Mouse (Mus musculus): Measurements from ENCODE around the gene Tesk1. TPM values are rescaled to one million over a fixed set of nuclear protein-coding genes. Genes with fewer than 3 reads are reported as not detected.
A peak's percentile ranks its signal among the peaks of the same experiment; 100 is the strongest.

The Tesk1 gene
- polyA plus RNA-seq, 1 experiment: 935 TPM

DNA sequence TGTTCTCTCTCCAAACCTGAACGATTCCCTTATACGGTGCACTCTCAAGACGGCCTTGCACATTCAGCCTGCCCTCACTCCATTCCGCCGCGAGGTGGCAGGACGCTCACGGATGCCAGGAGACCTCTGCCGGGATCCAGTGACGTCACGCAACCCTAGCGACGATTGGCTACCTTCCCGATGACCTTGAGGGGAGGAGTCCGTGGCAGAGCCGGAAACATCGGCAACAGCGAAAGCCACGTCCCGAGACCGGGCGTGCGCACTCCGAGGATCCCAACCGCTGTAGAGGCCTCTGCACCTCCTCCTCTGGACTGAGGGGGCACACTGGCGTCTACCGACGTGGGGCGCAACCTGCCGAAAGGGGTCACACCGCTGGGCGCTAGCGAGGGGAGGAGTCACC is 305 bp downstream of the Tesk1 start:
- H3K4me1 ChIP-seq (ENCODE audit: control insufficient read depth, insufficient read depth, low read length): peaks cover 10% of the 10 kb centered on the region
- peak overlapping the region; percentile 96 for H3K27ac ChIP-seq (ENCODE audit: control insufficient read depth, insufficient read depth, low read depth, low read length)
- no peaks in the 10 kb centered on the region for H3K27me3 ChIP-seq (ENCODE audit: control insufficient read depth, insufficient read depth, low read length)
- H3K4me3 ChIP-seq (ENCODE audit: control insufficient read depth, low read depth, low read length): peak overlapping the region; percentile 92
- TF ChIP-seq CTCF (IDR thresholded peaks at IDR 0.05; ENCODE audit: control insufficient read depth, insufficient read depth, insufficient replicate concordance, low read depth, low read length) (peak; percentile 94), POLR2A (IDR thresholded peaks at IDR 0.05; ENCODE audit: control insufficient read depth, low read depth, low read length) (peak; percentile 98)
- no peaks in the 10 kb centered on the region; the same call in 1 of the 2 replicates for H3K36me3 ChIP-seq (ENCODE audit: control insufficient read depth, insufficient read depth, low read length)

DNA sequence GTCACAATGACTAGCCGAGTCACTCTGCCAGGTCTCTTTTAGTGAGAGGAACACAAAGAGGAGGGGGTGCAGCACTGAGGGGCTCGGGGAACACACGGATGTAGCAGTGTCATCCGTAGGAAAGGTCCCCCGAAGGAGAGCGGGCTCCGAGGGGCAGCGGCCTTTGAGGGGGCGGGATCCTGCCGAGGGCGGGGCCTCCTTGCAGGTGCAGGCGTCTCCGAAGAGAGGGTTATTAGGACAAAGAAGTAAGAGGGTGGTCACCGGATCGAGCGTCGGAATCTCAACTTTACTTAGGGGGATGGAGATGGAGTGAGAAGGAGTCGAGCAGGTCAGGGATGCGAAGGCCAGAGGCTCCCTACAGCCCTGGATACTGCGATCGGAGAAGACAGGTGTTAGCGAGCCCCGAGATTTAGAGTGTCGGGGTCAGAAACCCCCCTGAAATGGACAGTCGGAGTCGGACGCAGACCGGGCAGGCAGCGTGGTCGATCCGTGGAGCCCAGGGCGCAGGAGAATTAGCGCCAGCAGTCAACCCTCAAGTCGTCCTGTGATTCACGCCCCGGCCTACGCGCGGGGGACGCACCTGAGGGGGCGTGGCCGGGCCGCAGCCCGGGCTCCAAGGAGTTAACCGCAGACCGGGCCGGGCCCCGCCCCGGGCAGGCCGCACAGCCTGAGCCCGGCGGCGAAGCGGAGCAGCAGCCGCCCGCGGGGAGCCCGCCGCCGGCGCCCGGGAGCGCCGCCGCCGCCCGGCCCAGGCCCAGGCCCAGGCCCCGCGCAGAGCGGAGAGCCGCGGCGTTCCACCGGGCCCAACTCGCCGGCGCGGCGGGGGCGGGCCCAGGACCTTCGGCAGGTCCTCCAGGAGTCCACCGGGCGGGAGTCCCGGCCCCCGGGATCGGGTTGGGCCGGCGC is 970 bp downstream of the Tesk1 start:
- H3K36me3 ChIP-seq (ENCODE audit: control insufficient read depth, insufficient read depth, low read length): no peaks in the 10 kb centered on the region; the same call in none of the 2 replicates
- H3K27me3 ChIP-seq (ENCODE audit: control insufficient read depth, insufficient read depth, low read length): no peaks in the 10 kb centered on the region
- H3K4me1 ChIP-seq (ENCODE audit: control insufficient read depth, insufficient read depth, low read length): peaks cover 10% of the 10 kb centered on the region
- H3K4me3 ChIP-seq (ENCODE audit: control insufficient read depth, low read depth, low read length): peak overlapping the region; percentile 92
- H3K27ac ChIP-seq (ENCODE audit: control insufficient read depth, insufficient read depth, low read depth, low read length): peak overlapping the region; percentile 96
- TF ChIP-seq CTCF (IDR thresholded peaks at IDR 0.05; ENCODE audit: control insufficient read depth, insufficient read depth, insufficient replicate concordance, low read depth, low read length) (no peak), POLR2A (IDR thresholded peaks at IDR 0.05; ENCODE audit: control insufficient read depth, low read depth, low read length) (peak; percentile 69; the same call in 1 of the 2 replicates)

DNA sequence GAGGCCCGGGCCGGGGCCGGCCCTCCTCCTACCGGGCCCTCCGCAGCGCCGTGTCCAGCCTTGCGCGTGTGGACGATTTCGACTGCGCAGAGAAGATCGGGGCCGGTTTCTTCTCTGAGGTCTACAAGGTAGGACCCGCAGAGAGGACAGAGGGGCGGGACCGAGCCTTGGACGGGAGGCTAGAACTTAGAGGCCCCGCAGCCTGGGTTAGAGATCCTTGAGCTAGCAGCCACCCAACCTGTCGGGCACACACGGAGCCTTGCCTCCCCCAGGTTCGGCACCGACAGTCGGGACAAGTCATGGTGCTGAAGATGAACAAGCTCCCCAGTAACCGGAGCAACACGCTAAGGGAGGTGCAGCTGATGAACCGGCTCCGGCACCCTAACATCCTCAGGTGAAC is 1.8 kb downstream of the Tesk1 start:
- TF ChIP-seq POLR2A (IDR thresholded peaks at IDR 0.05; ENCODE audit: control insufficient read depth, low read depth, low read length) (no peak), CTCF (IDR thresholded peaks at IDR 0.05; ENCODE audit: control insufficient read depth, insufficient read depth, insufficient replicate concordance, low read depth, low read length) (no peak)
- peaks cover 10% of the 10 kb centered on the region for H3K4me1 ChIP-seq (ENCODE audit: control insufficient read depth, insufficient read depth, low read length)
- H3K4me3 ChIP-seq (ENCODE audit: control insufficient read depth, low read depth, low read length): peak overlapping the region; percentile 92
- H3K36me3 ChIP-seq (ENCODE audit: control insufficient read depth, insufficient read depth, low read length): no peaks in the 10 kb centered on the region; the same call in none of the 2 replicates
- H3K27ac ChIP-seq (ENCODE audit: control insufficient read depth, insufficient read depth, low read depth, low read length): peak overlapping the region; percentile 96
- no peaks in the 10 kb centered on the region for H3K27me3 ChIP-seq (ENCODE audit: control insufficient read depth, insufficient read depth, low read length)

DNA sequence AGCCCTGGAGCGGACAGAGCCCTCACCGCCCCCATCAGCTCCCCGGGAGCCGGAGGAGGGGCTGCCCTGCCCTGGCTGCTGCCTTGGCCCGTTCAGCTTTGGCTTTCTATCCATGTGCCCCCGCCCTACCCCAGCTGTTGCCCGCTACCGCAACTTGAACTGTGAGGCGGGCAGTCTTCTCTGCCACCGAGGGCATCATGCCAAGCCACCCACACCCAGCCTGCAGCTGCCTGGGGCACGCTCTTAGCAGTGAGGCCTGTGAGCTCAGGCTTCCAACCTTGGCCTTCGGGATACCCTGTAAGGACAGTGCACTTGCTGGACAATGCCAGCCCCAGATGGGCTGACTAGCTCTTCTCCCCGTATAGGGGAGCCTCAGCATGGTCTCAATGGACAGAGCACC is 5.5 kb downstream of the Tesk1 start:
- Histone ChIP-seq H3K27me3 (ENCODE audit: control insufficient read depth, insufficient read depth, low read length) (no peaks in the 10 kb centered on the region), H3K36me3 (ENCODE audit: control insufficient read depth, insufficient read depth, low read length) (no peaks in the 10 kb centered on the region; the same call in none of the 2 replicates), H3K27ac (ENCODE audit: control insufficient read depth, insufficient read depth, low read depth, low read length) (no peak overlapping the region), H3K4me1 (ENCODE audit: control insufficient read depth, insufficient read depth, low read length) (peaks cover 8% of the 10 kb centered on the region), H3K4me3 (ENCODE audit: control insufficient read depth, low read depth, low read length) (no peak overlapping the region)
- TF ChIP-seq POLR2A (IDR thresholded peaks at IDR 0.05; ENCODE audit: control insufficient read depth, low read depth, low read length): no peak
- TF ChIP-seq CTCF (IDR thresholded peaks at IDR 0.05; ENCODE audit: control insufficient read depth, insufficient read depth, insufficient replicate concordance, low read depth, low read length): no peak

DNA sequence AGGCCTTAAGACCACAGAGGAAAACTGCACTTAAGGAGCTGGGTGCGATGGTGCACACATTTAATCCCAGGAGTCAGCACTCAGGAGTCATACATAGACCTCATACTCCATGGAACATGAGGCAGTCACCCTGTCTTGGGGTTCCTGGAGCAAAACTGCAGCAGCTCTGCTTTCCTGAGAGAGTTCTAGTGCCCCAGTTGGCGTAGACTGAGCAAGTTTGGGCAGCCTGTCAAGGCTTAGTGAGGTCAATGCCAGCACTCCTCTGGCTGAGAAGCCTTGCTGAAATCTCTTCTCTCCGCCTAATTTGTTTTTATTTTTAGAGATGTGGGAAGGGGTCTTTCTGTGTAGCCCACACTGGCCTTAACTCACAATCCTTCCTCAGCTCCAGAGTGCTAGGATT is 6.8 kb downstream of the Tesk1 start:
- H3K27ac ChIP-seq (ENCODE audit: control insufficient read depth, insufficient read depth, low read depth, low read length): no peak overlapping the region
- TF ChIP-seq CTCF (IDR thresholded peaks at IDR 0.05; ENCODE audit: control insufficient read depth, insufficient read depth, insufficient replicate concordance, low read depth, low read length) (no peak), POLR2A (IDR thresholded peaks at IDR 0.05; ENCODE audit: control insufficient read depth, low read depth, low read length) (no peak)
- no peaks in the 10 kb centered on the region for H3K27me3 ChIP-seq (ENCODE audit: control insufficient read depth, insufficient read depth, low read length)
- no peaks in the 10 kb centered on the region; the same call in 1 of the 2 replicates for H3K36me3 ChIP-seq (ENCODE audit: control insufficient read depth, insufficient read depth, low read length)
- H3K4me3 ChIP-seq (ENCODE audit: control insufficient read depth, low read depth, low read length): no peak overlapping the region
- peaks cover 10% of the 10 kb centered on the region for H3K4me1 ChIP-seq (ENCODE audit: control insufficient read depth, insufficient read depth, low read length)

DNA sequence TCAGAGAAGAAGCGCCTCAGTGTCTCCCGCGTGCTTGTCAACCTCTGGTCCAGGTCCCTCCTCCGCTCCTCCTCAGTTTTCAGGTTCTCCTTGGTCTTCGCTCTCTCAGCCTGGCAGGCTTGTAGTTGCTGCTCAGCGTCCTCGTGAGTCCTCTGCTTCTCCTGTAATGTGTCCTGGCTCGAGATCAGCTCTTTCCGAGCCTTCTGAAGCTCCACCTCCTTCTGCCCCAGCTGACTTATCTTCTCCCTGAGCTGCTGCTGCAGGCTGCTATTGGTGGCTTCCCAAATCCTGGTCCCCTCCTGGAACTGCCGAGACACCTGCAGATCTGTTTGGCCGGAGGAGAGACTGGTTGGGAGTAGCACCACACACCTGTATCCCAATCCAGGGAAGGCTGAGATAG is 10.6 kb downstream of the Tesk1 start:
- TF ChIP-seq POLR2A (IDR thresholded peaks at IDR 0.05; ENCODE audit: control insufficient read depth, low read depth, low read length) (no peak), CTCF (IDR thresholded peaks at IDR 0.05; ENCODE audit: control insufficient read depth, insufficient read depth, insufficient replicate concordance, low read depth, low read length) (no peak)
- H3K36me3 ChIP-seq (ENCODE audit: control insufficient read depth, insufficient read depth, low read length): no peaks in the 10 kb centered on the region; the same call in 1 of the 2 replicates
- no peak overlapping the region for H3K4me3 ChIP-seq (ENCODE audit: control insufficient read depth, low read depth, low read length)
- H3K4me1 ChIP-seq (ENCODE audit: control insufficient read depth, insufficient read depth, low read length): peaks cover 5% of the 10 kb centered on the region
- no peaks in the 10 kb centered on the region for H3K27me3 ChIP-seq (ENCODE audit: control insufficient read depth, insufficient read depth, low read length)
- H3K27ac ChIP-seq (ENCODE audit: control insufficient read depth, insufficient read depth, low read depth, low read length): no peak overlapping the region

DNA sequence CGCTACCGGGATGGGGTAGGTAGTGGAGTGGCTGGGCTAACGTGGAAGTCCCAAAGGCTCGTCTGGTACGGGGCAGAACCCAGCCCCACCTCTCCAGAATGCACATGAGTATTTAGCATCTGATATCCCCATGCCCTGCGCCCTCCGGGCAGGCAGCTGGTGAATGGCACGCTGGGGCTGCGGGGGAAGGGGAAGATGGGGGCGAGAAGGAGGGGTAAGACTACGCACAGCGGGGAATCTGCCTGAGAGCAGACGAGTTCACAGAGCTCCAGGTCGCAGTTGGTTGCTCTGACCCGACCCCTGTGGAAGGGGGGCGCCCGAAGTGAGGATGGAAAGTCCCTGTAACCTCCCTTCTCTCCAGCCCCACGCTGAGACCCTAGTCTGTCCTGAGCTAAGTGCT is 11.7 kb downstream of the Tesk1 start:
- H3K4me3 ChIP-seq (ENCODE audit: control insufficient read depth, low read depth, low read length): no peak overlapping the region
- no peaks in the 10 kb centered on the region for H3K27me3 ChIP-seq (ENCODE audit: control insufficient read depth, insufficient read depth, low read length)
- no peaks in the 10 kb centered on the region for H3K36me3 ChIP-seq (ENCODE audit: control insufficient read depth, insufficient read depth, low read length)

More for the DNA sequence above, 11.7 kb downstream of the Tesk1 start:
- H3K27ac ChIP-seq (ENCODE audit: control insufficient read depth, insufficient read depth, low read depth, low read length): no peak overlapping the region
- H3K4me1 ChIP-seq (ENCODE audit: control insufficient read depth, insufficient read depth, low read length): peaks cover 6% of the 10 kb centered on the region
- TF ChIP-seq POLR2A (IDR thresholded peaks at IDR 0.05; ENCODE audit: control insufficient read depth, low read depth, low read length) (no peak), CTCF (IDR thresholded peaks at IDR 0.05; ENCODE audit: control insufficient read depth, insufficient read depth, insufficient replicate concordance, low read depth, low read length) (no peak)

Data from testis, adult 2 months (tissue).